Mouse (Mus musculus): ENCODE measurements around the gene Prdm16. TPM values are rescaled to one million over a fixed set of nuclear protein-coding genes. Genes with fewer than 3 reads are reported as not detected.

The Prdm16 gene
- polyA plus RNA-seq, 1 experiment from 2014 or later: 21.8 TPM

- WGBS: 59% methylated on average over 12 of the region's 12 CpGs
- no peak for ATAC-seq (ENCODE audit: insufficient number of reproducible peaks, low FRiP score)
Observed at GRCm38 (mm10) chr4:154331271-154331670, 305.4 kb downstream of the Prdm16 start.

DNA sequence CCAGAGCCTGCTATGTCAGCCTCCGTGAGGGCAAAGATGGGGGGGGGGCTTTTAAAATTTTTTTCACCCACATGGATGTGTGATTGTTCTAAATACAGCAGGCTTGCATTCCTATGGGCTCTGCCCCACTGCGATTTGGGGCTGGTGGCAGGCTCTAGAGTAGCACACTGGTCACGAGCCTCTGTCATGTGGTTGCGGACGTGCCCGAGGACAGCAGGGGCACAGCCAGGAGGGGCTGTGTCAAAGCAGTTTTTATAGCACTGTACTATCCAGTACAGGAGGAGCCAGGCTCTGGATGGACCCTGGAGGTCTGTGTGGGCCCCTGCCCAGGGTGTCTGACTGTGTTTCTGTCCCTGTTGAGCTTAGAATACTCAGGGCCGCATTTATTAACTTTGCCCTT lies 306.7 kb downstream of the Prdm16 start:
- H3K27ac ChIP-seq (ENCODE audit: poor library complexity, severe bottlenecking): peak overlapping the region; percentile 95
- H3K36me3 ChIP-seq: 0 out of 2 replicates have a peak, but pooled peaks cover 2% of the 10 kb centered on the region
- H3K9me3 ChIP-seq (replicated peaks): no peaks in the 10 kb centered on the region
- ATAC-seq (ENCODE audit: insufficient number of reproducible peaks, low FRiP score): peak; percentile 74
- H3K4me3 ChIP-seq: no peak overlapping the region
- 61% methylated on average over 7 of the region's 7 CpGs for WGBS
- H3K4me1 ChIP-seq (replicated peaks): peaks cover 43% of the 10 kb centered on the region
- peaks cover 17% of the 10 kb centered on the region for H3K27me3 ChIP-seq (replicated peaks)
- H3K9ac ChIP-seq: 0 out of 2 replicates have a peak overlapping the region, but pooled peaks have one; percentile 8
- H3K4me2 ChIP-seq: no peak overlapping the region

More at GRCm38 (mm10) chr4:154331271-154331670, 305.4 kb downstream of the Prdm16 start:
- Histone ChIP-seq H3K9me3 (replicated peaks) (no peaks in the 10 kb centered on the region), H3K27me3 (replicated peaks) (peaks cover 23% of the 10 kb centered on the region), H3K27ac (ENCODE audit: poor library complexity, severe bottlenecking) (peak overlapping the region; percentile 95), H3K4me2 (no peak overlapping the region), H3K9ac (no peak overlapping the region; the same call in 1 of the 2 replicates), H3K36me3 (0 out of 2 replicates have a peak, but pooled peaks cover 2% of the 10 kb centered on the region), H3K4me1 (replicated peaks) (peaks cover 38% of the 10 kb centered on the region), H3K4me3 (no peak overlapping the region)

GRCm38 (mm10) chr4:154328836-154329235 lies 307.8 kb downstream of the Prdm16 start:
- ATAC-seq (ENCODE audit: insufficient number of reproducible peaks, low FRiP score): no peak
- Histone ChIP-seq H3K9me3 (replicated peaks) (no peaks in the 10 kb centered on the region), H3K4me3 (no peak overlapping the region), H3K36me3 (0 out of 2 replicates have a peak, but pooled peaks cover 2% of the 10 kb centered on the region), H3K27me3 (replicated peaks) (peaks cover 14% of the 10 kb centered on the region), H3K4me2 (no peak overlapping the region), H3K9ac (no peak overlapping the region), H3K4me1 (replicated peaks) (peaks cover 37% of the 10 kb centered on the region), H3K27ac (ENCODE audit: poor library complexity, severe bottlenecking) (peak overlapping the region; percentile 95; the same call in 1 of the 2 replicates)
- WGBS: 8% methylated on average over 6 of the region's 6 CpGs

GRCm38 (mm10) chr4:154328431-154328830 lies 308.2 kb downstream of the Prdm16 start:
- Histone ChIP-seq H3K9ac (no peak overlapping the region), H3K4me2 (no peak overlapping the region), H3K9me3 (replicated peaks) (no peaks in the 10 kb centered on the region), H3K4me1 (replicated peaks) (peaks cover 37% of the 10 kb centered on the region), H3K27me3 (replicated peaks) (peaks cover 14% of the 10 kb centered on the region), H3K4me3 (no peak overlapping the region), H3K27ac (ENCODE audit: poor library complexity, severe bottlenecking) (no peak overlapping the region), H3K36me3 (0 out of 2 replicates have a peak, but pooled peaks cover 5% of the 10 kb centered on the region)
- WGBS: 8% methylated on average over 17 of the region's 20 CpGs
- no peak for ATAC-seq (ENCODE audit: insufficient number of reproducible peaks, low FRiP score)

DNA sequence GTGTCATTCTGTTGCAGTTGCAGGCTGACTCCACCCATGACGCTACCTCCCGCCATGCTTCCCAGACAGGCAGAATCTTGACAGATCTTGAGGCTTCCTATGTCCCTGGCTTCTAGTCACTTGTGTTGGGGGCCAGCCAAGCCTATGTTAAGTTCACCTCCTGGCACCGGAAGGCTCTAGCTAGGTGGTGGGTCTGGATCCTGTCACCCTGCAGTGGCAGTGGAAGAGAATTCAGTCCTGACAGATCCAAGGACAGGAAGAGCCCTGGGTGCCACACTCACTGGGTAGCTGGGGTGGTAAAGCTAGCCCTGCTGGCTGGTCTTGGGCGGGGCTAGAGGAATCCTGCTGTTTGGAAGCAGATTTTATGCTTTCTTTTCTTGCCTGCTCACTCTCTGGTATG lies 311.3 kb downstream of the Prdm16 start:
- 0 out of 2 replicates have a peak, but pooled peaks have one; percentile 15 for ATAC-seq (ENCODE audit: insufficient number of reproducible peaks, low FRiP score)
- peak overlapping the region; percentile 61 for H3K27ac ChIP-seq (ENCODE audit: poor library complexity, severe bottlenecking)

DNA sequence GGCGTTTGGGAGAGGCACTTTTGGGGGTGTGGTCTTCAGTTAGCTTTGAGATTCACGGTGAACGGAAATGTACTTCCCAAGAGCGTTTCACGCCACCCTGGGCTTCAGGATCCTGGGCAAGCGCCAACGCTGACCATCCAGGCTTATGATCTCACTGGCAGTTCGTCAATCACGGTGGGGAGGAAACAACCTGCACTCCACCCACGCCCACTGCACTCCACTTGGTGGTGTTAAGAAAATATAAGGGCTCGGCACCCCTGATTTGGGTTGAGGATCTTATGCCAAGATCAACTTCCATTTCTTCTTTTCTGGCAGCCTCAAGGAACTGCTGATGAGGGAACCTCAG lies 323.1 kb downstream of the Prdm16 start:
- no peak for ATAC-seq (ENCODE audit: insufficient number of reproducible peaks, low FRiP score)
- no peaks in the 10 kb centered on the region for H3K4me1 ChIP-seq (replicated peaks)
- no peak overlapping the region for H3K4me2 ChIP-seq
- 73% methylated on average over 11 of the region's 11 CpGs for WGBS
- H3K9me3 ChIP-seq (replicated peaks): no peaks in the 10 kb centered on the region
- H3K4me3 ChIP-seq: no peak overlapping the region
- no peak overlapping the region for H3K9ac ChIP-seq
- H3K27ac ChIP-seq (ENCODE audit: poor library complexity, severe bottlenecking): no peak overlapping the region
- 0 out of 2 replicates have a peak, but pooled peaks cover 5% of the 10 kb centered on the region for H3K27me3 ChIP-seq (replicated peaks)
- H3K36me3 ChIP-seq: peaks cover 4% of the 10 kb centered on the region

More for the DNA sequence above, 311.3 kb downstream of the Prdm16 start:
- H3K36me3 ChIP-seq: peaks cover 21% of the 10 kb centered on the region; the same call in 1 of the 2 replicates
- H3K9ac ChIP-seq: no peak overlapping the region
- peaks cover 27% of the 10 kb centered on the region for H3K4me1 ChIP-seq (replicated peaks)
- no peaks in the 10 kb centered on the region for H3K9me3 ChIP-seq (replicated peaks)
- H3K4me2 ChIP-seq: no peak overlapping the region
- 35% methylated on average over 4 of the region's 4 CpGs for WGBS
- peaks cover 22% of the 10 kb centered on the region for H3K27me3 ChIP-seq (replicated peaks)
- no peak overlapping the region for H3K4me3 ChIP-seq

GRCm38 (mm10) chr4:154312935-154313621 lies 323.6 kb downstream of the Prdm16 start:
- ATAC-seq (ENCODE audit: insufficient number of reproducible peaks, low FRiP score): no peak
- Histone ChIP-seq H3K4me3 (no peak overlapping the region), H3K36me3 (no peaks in the 10 kb centered on the region; the same call in 1 of the 2 replicates), H3K4me2 (no peak overlapping the region), H3K27me3 (replicated peaks) (0 out of 2 replicates have a peak, but pooled peaks cover 5% of the 10 kb centered on the region), H3K9me3 (replicated peaks) (0 out of 2 replicates have a peak, but pooled peaks cover 2% of the 10 kb centered on the region), H3K4me1 (replicated peaks) (no peaks in the 10 kb centered on the region), H3K27ac (ENCODE audit: poor library complexity, severe bottlenecking) (no peak overlapping the region), H3K9ac (no peak overlapping the region)
- 44% methylated on average over 4 of the region's 4 CpGs for WGBS

GRCm38 (mm10) chr4:154312143-154312812 lies 324.4 kb downstream of the Prdm16 start:
- no peak for ATAC-seq (ENCODE audit: insufficient number of reproducible peaks, low FRiP score)
- Histone ChIP-seq H3K27ac (ENCODE audit: poor library complexity, severe bottlenecking) (no peak overlapping the region), H3K4me2 (no peak overlapping the region), H3K9ac (no peak overlapping the region), H3K4me1 (replicated peaks) (no peaks in the 10 kb centered on the region), H3K27me3 (replicated peaks) (0 out of 2 replicates have a peak, but pooled peaks cover 5% of the 10 kb centered on the region), H3K4me3 (no peak overlapping the region), H3K36me3 (no peaks in the 10 kb centered on the region; the same call in 1 of the 2 replicates), H3K9me3 (replicated peaks) (0 out of 2 replicates have a peak, but pooled peaks cover 2% of the 10 kb centered on the region)
- 84% methylated on average over 2 of the region's 2 CpGs for WGBS

GRCm38 (mm10) chr4:154310576-154311262 lies 326.0 kb downstream of the Prdm16 start:
- Histone ChIP-seq H3K4me3 (no peak overlapping the region), H3K36me3 (no peaks in the 10 kb centered on the region), H3K9ac (no peak overlapping the region), H3K4me2 (no peak overlapping the region), H3K27ac (ENCODE audit: poor library complexity, severe bottlenecking) (no peak overlapping the region), H3K9me3 (replicated peaks) (0 out of 2 replicates have a peak, but pooled peaks cover 12% of the 10 kb centered on the region), H3K4me1 (replicated peaks) (no peaks in the 10 kb centered on the region), H3K27me3 (replicated peaks) (0 out of 2 replicates have a peak, but pooled peaks cover 5% of the 10 kb centered on the region)
- ATAC-seq (ENCODE audit: insufficient number of reproducible peaks, low FRiP score): no peak
- WGBS: 74% methylated on average over 9 of the region's 9 CpGs

DNA sequence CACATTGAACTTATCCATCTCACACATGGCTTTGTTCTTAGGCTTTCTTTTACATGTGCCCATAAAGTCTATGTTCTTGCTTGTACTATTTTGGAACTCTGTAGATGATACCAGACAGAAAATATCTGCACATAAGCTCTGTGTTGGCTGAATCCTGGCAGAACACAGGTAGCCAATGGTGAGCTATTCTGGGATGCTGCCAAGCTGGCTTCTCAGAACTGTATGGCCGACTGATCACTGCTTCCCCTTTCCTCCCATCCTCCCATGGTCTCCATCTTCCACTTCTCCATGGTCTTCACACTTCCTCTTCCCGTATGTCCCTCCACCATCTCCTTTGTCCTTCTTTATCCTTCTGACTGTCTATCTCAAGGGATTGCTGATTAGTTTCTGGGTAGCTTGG lies 327.5 kb downstream of the Prdm16 start:
- Histone ChIP-seq H3K4me3 (no peak overlapping the region), H3K4me1 (replicated peaks) (no peaks in the 10 kb centered on the region), H3K4me2 (no peak overlapping the region), H3K27me3 (replicated peaks) (0 out of 2 replicates have a peak, but pooled peaks cover 5% of the 10 kb centered on the region), H3K9me3 (replicated peaks) (0 out of 2 replicates have a peak, but pooled peaks cover 13% of the 10 kb centered on the region), H3K9ac (no peak overlapping the region), H3K36me3 (no peaks in the 10 kb centered on the region), H3K27ac (ENCODE audit: poor library complexity, severe bottlenecking) (no peak overlapping the region)
- 66% methylated on average over 2 of the region's 2 CpGs for WGBS
- no peak for ATAC-seq (ENCODE audit: insufficient number of reproducible peaks, low FRiP score)

All from heart, embryonic 12.5 days (tissue).